Mouse (Mus musculus): ENCODE data around the gene Slc4a4.

DNA sequence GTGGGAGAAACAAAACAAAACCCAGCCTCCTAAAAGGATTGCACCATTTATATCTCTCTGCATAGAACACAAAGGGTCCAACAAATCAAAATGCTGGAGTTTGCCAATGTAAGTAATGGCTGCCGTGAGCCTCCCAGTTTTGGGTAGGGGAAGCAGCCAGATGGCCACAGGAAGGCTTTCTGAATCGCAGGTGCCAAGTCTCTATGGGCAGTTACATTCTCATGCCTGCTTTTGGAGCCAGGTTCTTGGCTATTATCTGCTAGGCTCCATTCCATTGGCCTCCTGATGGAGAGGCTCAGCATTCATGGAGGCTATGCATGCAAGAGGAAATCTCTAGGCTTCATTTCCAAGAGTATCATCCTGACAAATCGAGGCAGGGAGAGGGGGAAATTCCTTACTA is 169.0 kb downstream of the Slc4a4 start:
- TF ChIP-seq CTCF (IDR thresholded peaks at IDR 0.05; ENCODE audit: low read depth) (no peak), EP300 (IDR thresholded peaks at IDR 0.05; ENCODE audit: low read depth) (no peak)
